Mouse (Mus musculus) adrenal gland, postnatal 25 days (tissue): ENCODE measurements around the gene Rpl21. TPM values are rescaled to one million over a fixed set of nuclear protein-coding genes. Genes with fewer than 3 reads are reported as not detected.

Source experiments
- DNase-seq: peaks from one replicate; pipeline ENCODE4 v3.0.0; 2021; ENCODE audit warnings: mixed read lengths
- total RNA-seq: library from RNA; stranded (reverse); gene quantifications from 2 replicates; pipeline ENCODE4 v1.2.3, GENCODE M21; 2021

Gene Rpl21
- total RNA-seq, 1 experiment from 2014 or later, result 282 TPM

DNA sequence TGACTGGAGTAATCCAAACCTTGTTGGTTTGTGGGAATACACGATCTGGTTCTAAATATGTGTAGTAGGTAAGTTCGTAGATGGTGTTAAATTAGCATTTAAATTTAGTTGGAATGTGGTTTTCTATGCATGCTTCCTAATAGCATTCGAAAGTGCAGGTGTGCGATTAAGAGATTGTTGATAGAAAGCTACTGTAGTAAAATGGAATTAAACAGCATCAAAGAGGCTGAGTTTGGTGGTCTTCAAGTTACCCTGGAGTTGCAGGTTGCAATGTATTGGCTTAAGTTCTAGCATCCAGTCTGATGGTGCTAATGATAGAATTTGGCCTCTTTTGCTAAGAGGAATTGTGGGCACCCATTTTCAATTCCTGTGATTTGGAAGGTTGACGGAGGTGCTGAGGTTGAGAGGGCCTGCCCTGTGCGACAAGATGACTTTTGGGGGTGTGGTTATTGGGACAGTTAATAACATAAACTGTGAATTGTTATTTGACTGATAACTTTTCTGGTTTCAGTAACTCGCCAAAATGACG lies 1.0 kb downstream of the Rpl21 start:
- no peak for DNase-seq

DNA sequence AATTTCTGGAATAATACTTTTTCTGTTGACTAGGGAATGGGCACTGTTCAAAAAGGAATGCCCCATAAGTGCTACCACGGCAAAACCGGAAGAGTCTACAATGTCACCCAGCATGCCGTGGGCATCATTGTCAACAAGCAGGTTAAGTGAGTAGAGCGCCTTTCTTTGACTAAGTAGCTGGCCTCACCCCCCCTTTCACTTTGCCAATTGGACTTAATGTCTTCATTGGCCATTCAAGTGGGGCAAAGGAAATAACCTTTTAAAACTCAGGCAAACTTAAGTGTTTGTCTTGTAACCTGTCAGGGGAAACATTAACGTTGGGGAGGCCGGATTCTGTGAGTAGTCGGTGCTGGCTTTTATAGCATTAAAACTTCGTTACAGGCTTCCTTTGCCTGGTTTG lies 2.3 kb downstream of the Rpl21 start:
- DNase-seq, result no peak

DNA sequence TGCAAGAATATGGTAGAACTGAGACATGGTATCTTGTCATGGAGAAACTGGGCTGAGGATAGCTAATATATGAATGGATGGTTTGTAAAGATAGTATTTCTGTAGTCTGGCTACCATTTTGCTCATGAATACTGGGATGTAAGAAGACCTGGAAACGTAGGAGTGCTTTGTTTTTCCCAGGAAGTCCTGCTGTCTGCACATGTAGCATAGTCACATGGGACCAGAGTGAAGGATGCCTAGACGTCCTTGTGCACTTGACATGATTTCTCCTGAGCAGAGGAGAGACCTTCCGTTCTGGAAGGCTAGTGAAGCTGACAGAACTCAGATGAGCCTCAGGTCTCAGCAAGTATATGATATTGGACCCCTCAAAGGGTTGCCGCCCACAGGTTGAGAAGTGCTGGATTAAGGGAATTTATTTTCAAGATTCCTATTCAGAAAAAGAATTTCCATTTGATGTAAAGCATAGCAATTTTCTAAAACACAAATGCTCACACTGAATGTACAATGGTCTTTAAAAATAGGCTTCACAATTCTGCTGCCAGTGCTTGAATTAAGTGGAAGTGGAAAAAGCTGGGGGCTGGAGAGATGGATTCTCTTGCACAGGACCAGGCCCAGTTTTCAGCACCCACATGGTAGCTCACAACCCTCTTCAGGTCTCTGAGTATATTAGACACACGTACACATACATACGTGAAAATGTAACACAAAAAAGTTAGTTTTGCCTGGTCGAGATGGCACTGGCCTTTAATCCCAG lies 5.5 kb downstream of the Rpl21 start:
- no peak for DNase-seq

DNA sequence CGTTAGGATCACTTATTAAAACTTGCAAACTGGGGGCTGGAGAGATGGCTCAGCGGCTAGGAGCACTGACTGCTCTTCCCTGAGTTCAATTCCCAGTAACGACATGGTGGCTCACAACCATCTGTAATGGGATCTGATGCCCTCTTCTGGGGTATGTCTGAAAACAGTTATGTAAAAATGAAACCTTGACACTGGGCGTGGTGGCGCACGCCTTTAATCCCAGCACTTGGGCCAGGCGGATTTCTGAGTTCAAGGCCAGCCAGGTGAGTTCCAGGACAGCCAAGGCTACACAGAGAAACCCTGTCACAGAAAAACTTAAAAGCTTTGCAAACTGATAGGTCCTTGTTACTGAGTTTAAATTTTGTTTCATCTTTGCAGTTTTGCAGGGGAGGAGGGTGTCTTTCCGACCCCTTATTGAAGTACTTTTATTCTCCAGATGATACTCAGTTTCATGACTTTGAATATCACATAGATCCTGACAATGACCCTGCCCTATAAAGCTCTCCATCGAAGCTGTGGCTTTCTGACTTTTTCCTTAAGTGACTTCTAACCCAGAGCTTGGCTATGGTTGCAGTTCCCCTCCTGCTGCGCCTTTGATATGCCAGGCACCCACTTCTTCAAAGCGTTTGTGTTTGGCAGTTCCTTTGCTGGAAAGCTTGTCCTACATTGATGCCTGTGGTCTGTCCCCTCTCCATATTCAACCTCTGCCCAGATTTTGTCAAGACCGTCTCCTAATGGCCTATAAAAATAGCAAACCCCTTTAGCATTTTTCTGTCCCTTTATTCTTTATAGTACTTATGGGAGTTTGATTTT lies 6.4 kb downstream of the Rpl21 start:
- no peak for DNase-seq

DNA sequence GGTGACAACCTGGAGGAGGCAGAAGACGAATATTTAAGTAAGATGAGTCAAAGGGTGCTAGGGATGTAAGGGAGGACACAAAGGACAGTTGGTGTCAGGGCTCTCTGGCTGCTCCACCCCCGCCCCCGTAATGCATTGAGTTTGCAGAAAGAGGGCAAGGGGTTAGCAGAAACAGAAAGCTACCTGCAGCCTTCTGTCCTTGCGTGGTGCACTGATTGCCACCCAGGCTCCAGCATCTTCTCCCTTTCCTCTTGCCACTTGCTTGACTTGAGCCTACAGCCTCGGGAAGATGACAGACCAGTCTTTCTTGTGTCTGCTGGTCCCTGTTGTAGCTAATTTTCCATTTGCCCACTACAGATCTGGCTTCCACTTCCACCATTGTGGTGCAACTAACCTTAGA lies 7.1 kb downstream of the Rpl21 start:
- no peak for DNase-seq

DNA sequence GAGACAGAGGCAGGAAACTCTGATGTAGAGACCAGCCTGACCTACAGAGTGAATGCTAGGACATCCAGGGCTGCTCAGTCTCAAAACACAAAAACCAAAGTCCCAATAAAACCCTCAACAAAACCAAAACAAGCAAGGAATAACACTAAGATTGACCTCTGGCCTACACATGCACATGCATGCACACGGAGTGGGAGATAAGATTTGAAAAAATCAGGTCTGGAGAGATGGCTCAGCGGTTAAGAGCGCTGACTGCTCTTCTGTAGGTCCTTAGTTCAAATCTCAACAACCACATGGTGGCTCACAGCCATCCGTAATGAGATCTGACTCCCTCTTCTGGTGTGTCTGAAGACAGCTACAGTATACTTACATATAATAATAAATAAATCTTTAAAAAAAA lies 7.7 kb downstream of the Rpl21 start:
- DNase-seq, result no peak

DNA sequence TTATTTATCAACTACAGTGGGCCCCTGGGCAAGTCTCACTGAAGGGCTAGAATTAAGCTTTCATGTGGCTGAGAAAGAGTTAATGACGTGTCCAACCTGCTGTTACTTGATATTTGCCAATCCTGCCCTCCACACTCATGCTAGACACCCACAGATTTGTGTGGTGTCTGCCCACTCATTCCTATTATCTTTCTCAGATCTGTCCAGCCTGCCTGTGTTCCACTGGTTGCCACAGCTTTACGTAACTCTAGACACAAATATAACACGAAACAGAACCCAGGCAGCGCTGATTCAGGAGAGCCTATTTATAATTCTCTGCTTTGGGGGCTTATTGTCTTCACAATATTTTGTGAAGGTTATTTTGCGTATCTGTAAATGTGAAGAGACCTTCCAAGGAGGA lies 8.6 kb downstream of the Rpl21 start:
- DNase-seq, result no peak

DNA sequence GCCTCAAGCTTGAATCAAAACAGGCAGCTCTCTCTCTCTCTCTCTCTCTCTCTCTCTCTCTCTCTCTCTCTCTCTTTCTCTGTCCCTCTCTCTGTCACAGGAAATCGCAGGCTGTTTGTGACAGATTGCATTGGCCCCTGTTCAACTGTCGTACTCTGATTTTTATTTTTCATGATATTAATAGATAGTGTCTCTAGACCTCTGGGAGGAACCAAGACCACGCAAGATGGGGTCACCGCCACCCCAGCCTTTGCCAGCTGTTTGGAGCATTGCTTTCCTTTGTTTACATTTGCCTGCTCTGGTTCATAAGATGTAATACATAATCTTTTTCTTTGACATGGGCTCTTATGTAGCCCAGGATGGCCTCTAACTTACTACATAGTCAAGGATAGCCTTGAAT lies 9.3 kb downstream of the Rpl21 start:
- DNase-seq, result no peak

DNA sequence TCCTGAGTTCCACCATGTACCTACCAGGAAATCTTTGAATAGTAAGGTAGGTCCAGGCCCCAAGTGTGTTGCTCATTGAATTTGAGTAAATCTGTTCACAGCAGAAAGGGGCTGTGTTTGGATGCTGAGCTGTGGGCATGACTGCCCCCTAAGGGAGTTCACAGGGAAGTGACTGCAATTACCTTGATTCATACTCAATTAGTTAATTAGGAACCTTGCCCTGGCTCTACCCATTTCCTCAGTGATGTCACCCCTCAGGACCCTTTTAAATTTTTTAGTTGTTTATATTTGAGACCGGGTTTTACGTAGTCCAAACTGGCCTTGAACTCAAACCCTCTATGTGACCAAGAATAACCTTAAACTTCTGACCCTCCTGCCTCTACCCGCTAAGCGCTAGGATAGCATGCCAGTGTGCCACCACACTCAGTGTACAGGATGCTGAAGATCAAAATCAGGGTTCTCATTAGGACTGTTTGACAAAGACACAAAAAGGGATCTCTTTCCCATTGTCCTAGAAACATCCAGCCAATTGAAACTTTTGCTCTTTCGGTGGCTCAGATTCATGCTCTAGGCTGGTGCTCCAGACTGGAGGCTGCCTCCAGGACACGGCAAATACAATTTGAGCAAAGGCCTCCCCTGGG lies 11.7 kb downstream of the Rpl21 start:
- no peak for DNase-seq

DNA sequence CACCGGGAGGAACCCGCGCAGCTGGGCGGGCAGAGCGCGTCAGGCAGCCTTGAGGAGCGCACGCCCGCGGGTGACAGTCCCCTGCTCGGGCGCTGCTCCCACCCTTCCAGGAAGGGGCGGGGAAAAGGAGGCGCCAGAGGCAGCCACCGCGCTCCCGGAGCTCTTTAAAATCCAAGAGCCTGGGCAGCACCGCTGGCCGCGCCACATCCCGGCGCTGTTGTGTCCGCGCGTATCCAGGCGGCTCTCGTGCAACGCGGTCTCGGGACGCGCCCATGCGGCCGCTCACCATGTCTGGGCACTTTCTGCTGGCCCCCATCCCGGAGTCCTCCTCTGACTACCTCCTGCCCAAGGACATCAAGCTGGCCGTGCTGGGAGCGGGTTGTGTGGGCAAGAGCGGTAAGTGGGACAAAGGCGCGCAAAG lies 12.3 kb downstream of the Rpl21 start, which contains the start of gene Rasl11a:
Gene Rasl11a, plus strand, starts transcription at position 127 of the 421 bp plus-strand sequence.
- peak; percentile 89 for DNase-seq

DNA sequence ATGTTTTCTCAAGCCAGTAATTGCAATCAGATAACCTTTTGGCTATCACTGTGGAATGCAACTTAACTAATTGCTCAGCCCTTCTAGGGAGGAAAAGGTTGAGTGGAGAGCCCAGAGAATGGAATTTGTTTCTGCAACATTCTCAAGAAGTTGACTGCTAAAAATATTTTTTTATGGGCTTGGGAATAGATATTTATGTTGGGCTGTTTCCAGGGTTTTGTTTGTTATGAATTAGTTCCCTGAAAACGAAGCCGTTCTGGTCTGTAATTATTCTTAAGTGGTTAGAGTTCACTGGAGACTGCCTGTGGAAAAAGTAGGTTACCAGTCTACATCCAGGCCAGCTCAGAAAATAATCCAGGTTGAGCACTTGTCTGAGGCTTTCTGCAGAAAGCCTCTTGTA lies 13.8 kb downstream of the Rpl21 start:
- no peak for DNase-seq

DNA sequence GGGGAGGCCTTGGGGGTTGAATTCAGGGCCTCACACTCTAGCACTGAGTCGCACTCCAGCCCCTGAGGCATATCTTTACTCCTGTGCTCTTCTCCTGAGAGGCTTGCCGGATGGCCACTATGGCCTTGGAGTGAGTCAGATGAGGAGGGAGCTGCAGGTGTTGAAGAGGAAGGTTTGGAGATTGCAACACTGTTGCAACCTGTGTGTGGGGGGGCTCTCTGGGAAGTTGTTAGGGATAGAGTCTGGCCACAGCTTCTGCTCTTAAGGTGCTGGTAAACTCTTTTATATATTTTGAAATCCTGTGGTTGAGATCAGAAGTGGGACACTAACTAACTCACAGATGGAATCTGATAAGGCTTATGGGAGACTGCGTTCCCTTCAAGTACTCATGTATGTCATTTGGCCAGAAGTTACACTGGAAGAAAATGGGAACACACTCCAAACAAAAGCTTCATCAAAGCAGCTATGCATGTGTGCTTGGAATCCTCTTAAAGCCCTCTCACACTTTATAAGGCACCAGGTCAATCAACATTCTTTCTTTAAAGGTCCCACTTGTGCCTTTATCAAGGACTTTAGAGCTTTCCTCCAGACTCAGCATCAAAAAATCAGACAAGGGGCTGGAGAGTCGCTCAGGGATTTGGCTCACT lies 16.4 kb downstream of the Rpl21 start:
- no peak for DNase-seq

DNA sequence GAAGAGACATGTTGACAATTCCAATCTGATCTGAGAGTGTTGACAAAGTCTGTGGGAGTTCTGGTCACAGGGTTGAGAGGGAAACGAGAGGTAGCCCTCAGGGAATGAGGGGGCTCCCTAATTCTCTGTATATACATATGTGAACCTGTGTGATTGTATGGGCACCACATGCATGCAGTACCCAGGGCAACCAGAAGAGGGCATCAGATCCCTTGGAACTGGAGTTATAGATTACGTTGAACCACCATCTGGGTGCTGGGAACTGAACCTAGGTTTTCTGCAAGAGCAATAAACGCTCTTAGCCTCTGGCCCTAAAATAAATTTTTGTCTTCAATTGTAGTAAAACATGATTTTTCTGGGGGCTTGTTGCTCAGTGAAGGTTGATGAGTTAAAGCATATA lies 23.4 kb downstream of the Rpl21 start:
- DNase-seq, result no peak

DNA sequence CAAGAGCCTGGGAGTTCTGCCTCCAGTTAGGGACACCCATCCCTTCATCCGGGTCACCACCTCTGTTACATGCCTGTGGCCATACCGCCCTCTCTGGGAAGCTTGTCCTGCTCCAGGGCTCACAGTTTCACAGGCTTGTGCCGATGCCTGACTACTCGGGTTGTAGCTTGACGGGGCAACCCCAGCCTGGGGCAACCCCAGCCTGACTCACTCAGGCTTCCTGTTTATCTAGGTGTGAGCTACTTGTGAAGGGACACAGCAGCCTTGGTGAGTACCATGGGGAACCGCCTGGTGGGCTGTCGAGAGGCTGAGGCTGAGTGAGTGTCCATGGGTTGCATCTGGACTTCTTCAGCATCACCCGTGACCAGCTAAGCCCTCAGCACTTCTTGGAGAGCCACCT lies 24.9 kb downstream of the Rpl21 start:
- DNase-seq, result no peak

DNA sequence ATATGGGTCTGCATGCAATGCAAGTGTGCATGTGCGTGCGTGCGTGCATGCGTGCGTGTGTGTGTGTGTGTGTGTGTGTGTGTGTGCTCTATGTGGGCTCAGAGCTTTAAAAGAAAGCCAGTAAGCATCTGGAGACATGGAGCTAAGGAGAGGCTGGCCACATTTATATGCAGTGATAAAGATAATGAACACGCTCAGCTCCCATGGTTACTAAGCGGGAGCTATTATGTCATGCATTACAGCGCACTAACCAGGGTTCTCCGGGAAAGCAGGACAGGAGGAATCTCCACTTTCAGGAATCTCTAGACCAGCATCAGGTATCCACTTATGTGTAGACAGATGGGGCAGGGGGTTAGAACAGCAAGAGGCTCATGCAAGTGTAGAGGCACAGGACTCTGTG lies 26.1 kb downstream of the Rpl21 start:
- DNase-seq, result no peak

DNA sequence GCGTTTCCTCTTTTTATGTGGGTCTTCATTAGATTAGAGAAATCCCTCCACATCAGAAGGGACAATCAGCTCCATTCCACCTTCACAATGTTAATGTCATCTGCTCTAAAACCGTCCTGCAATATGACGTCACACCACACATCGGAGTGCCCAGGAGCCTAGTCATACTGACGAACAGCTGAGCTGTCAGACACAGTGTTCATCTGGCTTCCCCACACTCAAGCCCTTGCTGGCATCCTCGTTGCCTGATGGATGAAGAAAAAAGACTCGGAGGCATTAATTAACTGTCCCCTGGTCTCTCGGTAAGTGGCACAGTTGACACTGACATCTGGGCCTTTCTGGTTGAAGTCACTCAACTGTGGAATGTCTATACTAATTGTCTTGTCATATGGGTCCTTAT lies 26.6 kb downstream of the Rpl21 start:
- no peak for DNase-seq

DNA sequence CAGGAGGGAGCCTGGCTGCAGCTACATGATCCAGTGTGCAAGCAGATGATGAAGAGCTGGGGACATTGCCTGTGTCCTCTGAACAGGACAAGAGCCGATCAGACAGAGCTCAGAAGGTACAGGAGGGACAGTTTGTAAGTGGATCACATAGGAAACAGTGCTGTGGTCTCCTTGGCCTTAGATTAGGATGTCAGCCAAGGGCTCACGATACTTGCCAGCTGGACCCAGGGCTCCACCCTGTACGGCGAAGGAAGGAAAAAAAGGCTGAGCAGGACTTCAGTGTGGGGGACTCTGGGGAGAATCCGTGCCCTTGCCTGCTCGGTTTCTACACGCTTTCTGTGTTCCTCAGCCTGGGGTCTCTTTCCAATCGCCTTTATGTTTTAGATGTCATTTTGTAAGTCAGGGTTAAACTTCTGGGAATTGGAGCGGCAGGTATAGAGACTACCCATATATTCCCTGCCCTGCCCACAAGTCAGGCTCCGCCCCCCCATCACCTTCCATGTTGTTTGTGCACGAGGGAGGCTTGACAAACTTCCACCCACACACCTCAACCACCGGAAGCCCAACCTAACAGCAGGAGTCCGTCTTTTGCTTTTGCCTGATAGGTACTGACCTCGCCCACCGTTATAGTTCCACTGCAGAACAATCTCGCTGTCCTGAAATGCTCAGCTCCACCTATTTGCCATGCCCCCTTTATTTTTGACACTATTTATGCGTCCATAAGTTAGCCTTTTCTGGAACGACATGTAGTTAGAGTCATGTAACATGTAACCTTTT lies 27.7 kb downstream of the Rpl21 start:
- DNase-seq, result no peak

DNA sequence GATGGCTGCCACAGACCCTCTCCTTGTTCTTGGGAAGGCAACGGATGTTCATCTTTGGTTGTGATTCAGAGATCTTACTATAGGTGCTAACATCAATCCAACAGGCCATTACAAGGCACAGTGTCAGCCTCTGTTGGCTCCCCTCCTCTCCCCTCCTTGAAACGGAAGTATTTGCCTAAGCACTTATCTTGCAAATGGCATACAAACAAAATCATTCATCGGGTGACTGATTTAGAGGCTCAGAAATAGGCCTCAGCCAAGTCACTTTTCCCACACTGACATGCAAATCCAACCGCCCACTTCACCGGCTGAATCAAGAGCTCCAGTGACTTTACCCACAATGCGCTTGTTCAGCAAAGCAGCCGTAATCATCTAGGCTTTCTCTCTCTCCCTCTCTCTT lies 28.9 kb downstream of the Rpl21 start:
- DNase-seq, result no peak

DNA sequence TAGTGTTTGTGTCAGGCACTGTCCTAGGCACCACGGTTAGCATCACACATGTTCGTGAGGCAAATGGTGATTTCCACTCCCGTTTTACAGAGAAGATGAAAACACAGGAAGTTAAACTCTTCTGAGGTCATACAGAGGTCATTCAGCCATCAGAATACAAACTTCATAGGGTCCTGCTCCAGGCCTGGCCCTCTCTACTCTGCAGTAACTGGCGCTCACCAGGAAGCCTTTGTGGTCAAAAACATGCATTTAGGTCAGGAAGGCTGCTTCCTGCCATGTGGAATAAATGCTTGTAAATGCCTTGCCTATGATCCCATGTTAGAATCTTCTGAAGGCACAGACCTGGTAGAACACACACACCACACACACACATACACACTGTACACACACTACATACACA lies 32.8 kb downstream of the Rpl21 start:
- DNase-seq, result no peak

DNA sequence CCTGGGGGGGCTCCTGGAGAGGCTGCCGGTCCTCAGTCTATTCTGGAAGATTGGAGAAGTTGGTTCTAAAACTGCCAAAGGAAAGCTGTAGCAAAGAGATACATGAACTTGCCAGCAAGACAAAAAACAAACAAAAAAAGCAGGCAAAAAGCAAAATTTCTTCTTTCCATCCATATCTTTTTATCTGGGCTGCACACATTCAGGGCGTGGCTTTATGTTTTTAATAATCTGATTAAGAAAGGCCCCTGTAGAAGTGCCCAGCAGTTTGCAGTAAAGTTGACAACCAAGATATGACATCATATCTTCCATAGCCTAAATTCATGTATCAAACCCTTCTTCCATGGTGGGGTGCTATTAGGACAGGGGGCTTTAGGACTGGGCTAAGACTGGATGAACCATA lies 33.6 kb downstream of the Rpl21 start:
- DNase-seq, result no peak

DNA sequence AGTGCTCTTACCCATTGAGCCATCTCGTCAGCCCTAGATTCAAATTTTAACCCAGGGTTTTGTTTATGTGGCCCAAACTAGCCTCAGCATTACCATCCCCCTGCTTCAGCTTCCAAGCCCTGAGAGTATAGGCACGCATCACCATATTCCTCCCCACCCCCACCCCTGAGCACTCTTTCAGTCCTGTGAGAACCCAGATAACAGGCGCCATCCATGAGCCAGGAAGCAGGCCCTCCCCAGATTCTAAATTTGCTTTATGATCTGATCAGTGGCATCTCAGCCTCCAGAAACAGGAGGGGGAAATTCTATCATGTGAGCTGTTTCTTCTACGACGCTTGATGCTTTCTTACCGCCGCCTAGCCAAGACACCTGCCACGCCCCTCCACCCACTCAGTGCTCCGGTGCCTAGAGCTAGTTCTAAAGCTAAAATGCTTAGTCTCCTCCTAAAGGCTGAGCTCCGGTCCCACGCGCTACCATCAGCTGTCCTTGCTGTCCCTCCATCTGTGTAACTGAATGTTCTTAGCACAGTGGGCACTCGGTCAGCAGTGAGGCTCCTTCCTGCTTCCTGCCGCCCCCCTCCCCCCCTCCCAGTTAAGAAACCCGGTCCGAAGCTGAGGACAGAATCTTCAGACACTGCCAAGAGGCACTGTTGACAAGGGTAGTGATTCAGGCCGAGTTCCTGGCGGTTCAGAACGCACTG lies 34.7 kb downstream of the Rpl21 start:
- DNase-seq, result peak; percentile 14
